In the genomic region with DNA sequence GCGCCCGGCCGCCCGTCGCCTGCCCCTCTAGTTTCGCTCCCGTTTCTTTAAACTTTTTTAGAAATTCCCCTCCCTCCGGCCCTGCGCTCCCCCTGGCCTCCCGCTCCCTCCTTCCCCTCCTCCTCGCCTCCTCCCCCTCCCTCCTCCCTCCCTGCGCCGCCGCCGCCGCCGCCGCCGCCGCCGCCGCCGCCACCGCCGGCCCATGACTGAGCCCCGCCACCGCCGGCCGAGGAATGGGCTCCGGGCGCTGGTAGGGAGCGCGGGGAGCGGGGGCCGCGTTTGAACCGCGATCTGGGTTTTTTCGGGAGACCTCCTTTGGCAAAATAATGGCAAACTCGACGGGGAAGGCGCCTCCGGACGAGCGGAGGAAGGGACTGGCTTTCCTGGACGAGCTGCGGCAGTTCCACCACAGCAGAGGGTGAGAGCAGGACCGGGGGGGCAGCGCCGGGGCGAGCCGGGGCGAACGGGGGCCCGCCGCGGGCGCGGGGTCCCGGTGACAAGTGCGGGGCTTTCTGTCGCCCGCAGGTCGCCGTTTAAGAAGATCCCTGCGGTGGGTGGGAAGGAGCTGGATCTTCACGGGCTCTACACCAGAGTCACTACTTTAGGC, we compare ENCODE assay signal across 8 mouse cellular contexts. TPM values are rescaled to one million over a fixed set of nuclear protein-coding genes. Genes with fewer than 3 reads are reported as not detected.
DNase-seq lines count a peak whose midpoint lies in the region; ATAC-seq and TF ChIP-seq lines count a peak whose summit lies in the region.

TSS of gene Arid2 (plus strand) at position 150 of the 607 bp plus-strand sequence.

- no peak for TF ChIP-seq POLR2A in bone marrow macrophage, adult 2 months (IDR thresholded peaks at IDR 0.05; ENCODE audit: borderline replicate concordance, low read depth, low read length)

- peak within 1 kb of the TSS; percentile 99 for H3K9ac ChIP-seq in heart, embryonic 15.5 days
- H3K9ac ChIP-seq in liver, postnatal 0 days (replicated peaks) = peak within 1 kb of the TSS; percentile 99
- H3K9ac ChIP-seq in neural tube, embryonic 13.5 days = peak within 1 kb of the TSS; percentile 100

- peak within 1 kb of the TSS; percentile 97 for H3K27ac ChIP-seq in bone marrow macrophage, adult 2 months (ENCODE audit: insufficient read depth, low read depth, low read length)
- peak within 1 kb of the TSS; percentile 100 for H3K27ac ChIP-seq in forebrain, embryonic 10.5 days
- H3K27ac ChIP-seq in heart, embryonic 15.5 days = peak within 1 kb of the TSS; percentile 100
- peak within 1 kb of the TSS; percentile 100 for H3K27ac ChIP-seq in liver, postnatal 0 days (ENCODE audit: low read depth)
- H3K27ac ChIP-seq in neural tube, embryonic 13.5 days (replicated peaks) = peak within 1 kb of the TSS; percentile 100

- no peak for TF ChIP-seq EP300 in liver, postnatal 0 days (IDR thresholded peaks at IDR 0.05; ENCODE audit: low read depth)

- DNase-seq in CD4-positive helper T cell, adult 2 months (ENCODE audit: low read depth, low spot score) = peak; percentile 78
- peak; percentile 76 for DNase-seq in forebrain, embryonic 10.5 days (ENCODE audit: extremely low spot score, low spot score)
- peak; percentile 79 for DNase-seq in kidney, postnatal 14 days
- peak; percentile 85 for DNase-seq in liver, postnatal 0 days
- DNase-seq in thymus, adult 18-20 months = peak; percentile 49 to 67

- WGBS in forebrain, embryonic 10.5 days = 1% methylated on average over 62 of the region's 67 CpGs
- WGBS in heart, embryonic 15.5 days = 1% methylated on average over 48 of the region's 67 CpGs
- 2% methylated on average over 50 of the region's 67 CpGs for WGBS in liver, postnatal 0 days (ENCODE audit: insufficient replicate concordance)
- WGBS in neural tube, embryonic 13.5 days = under 1% methylated on average over 45 of the region's 67 CpGs

- ATAC-seq in heart, embryonic 15.5 days (replicated peaks; ENCODE audit: insufficient number of reproducible peaks, insufficient read depth, low FRiP score, low read depth) = peak; percentile 19
- peak; percentile 52 for ATAC-seq in liver, postnatal 0 days
- ATAC-seq in neural tube, embryonic 13.5 days (ENCODE audit: low read depth) = peak; percentile 22

- H3K9me3 ChIP-seq in forebrain, embryonic 10.5 days = no peaks in the 10 kb centered on the region
- no peaks in the 10 kb centered on the region for H3K9me3 ChIP-seq in heart, embryonic 15.5 days (replicated peaks)
- H3K9me3 ChIP-seq in liver, postnatal 0 days (ENCODE audit: low read length) = no peaks in the 10 kb centered on the region
- no peaks in the 10 kb centered on the region for H3K9me3 ChIP-seq in neural tube, embryonic 13.5 days

- TF ChIP-seq CTCF in bone marrow macrophage, adult 2 months (IDR thresholded peaks at IDR 0.05; ENCODE audit: low read depth, low read length) = no peak
- TF ChIP-seq CTCF in liver, postnatal 0 days (IDR thresholded peaks at IDR 0.05; ENCODE audit: low read depth) = no peak

- peaks cover 24% of the 10 kb centered on the region for H3K36me3 ChIP-seq in forebrain, embryonic 10.5 days (replicated peaks)
- no peaks in the 10 kb centered on the region for H3K36me3 ChIP-seq in heart, embryonic 15.5 days
- no peaks in the 10 kb centered on the region; the same call in 1 of the 2 replicates for H3K36me3 ChIP-seq in liver, postnatal 0 days (replicated peaks; ENCODE audit: insufficient read depth, low read length)
- H3K36me3 ChIP-seq in neural tube, embryonic 13.5 days = peaks cover 2% of the 10 kb centered on the region; the same call in 1 of the 2 replicates

- peak within 1 kb of the TSS; percentile 82 for H3K4me2 ChIP-seq in heart, embryonic 15.5 days
- H3K4me2 ChIP-seq in liver, postnatal 0 days (ENCODE audit: low read depth, low read length) = peak within 1 kb of the TSS; percentile 89
- peak within 1 kb of the TSS; percentile 84 for H3K4me2 ChIP-seq in neural tube, embryonic 13.5 days

- H3K27me3 ChIP-seq in forebrain, embryonic 10.5 days (ENCODE audit: poor library complexity, severe bottlenecking) = no peaks in the 10 kb centered on the region
- no peaks in the 10 kb centered on the region for H3K27me3 ChIP-seq in heart, embryonic 15.5 days
- H3K27me3 ChIP-seq in liver, postnatal 0 days (ENCODE audit: insufficient read depth, low read length) = no peaks in the 10 kb centered on the region
- no peaks in the 10 kb centered on the region for H3K27me3 ChIP-seq in neural tube, embryonic 13.5 days

- H3K4me3 ChIP-seq in bone marrow macrophage, adult 2 months (ENCODE audit: insufficient read depth, low read length) = peak within 1 kb of the TSS; percentile 97
- peak within 1 kb of the TSS; percentile 93 for H3K4me3 ChIP-seq in forebrain, embryonic 10.5 days
- H3K4me3 ChIP-seq in heart, embryonic 15.5 days = peak within 1 kb of the TSS; percentile 92
- H3K4me3 ChIP-seq in liver, postnatal 0 days (ENCODE audit: low read depth, low read length) = peak within 1 kb of the TSS; percentile 95
- peak within 1 kb of the TSS; percentile 93 for H3K4me3 ChIP-seq in neural tube, embryonic 13.5 days

- peaks cover 9% of the 10 kb centered on the region for H3K4me1 ChIP-seq in bone marrow macrophage, adult 2 months (ENCODE audit: control insufficient read depth, insufficient read depth, low read length)
- H3K4me1 ChIP-seq in forebrain, embryonic 10.5 days = peaks cover 44% of the 10 kb centered on the region
- peaks cover 21% of the 10 kb centered on the region for H3K4me1 ChIP-seq in heart, embryonic 15.5 days (replicated peaks)
- peaks cover 22% of the 10 kb centered on the region for H3K4me1 ChIP-seq in liver, postnatal 0 days (ENCODE audit: insufficient read depth)
- peaks cover 33% of the 10 kb centered on the region for H3K4me1 ChIP-seq in neural tube, embryonic 13.5 days (replicated peaks)

RNA-seq across cellular contexts. Expression of gene Arid2, which starts in this region (rescaled TPM):
- polyA plus RNA-seq in bone marrow macrophage, adult 2 months (2012; ENCODE audit: insufficient read depth, insufficient read length, missing spikeins) = 14.5 and 17.4 TPM in 2 replicates
- 28.7 and 29.0 TPM in 2 replicates for polyA plus RNA-seq in forebrain, embryonic 10.5 days (2016; fragmentation: Nextera tagmentation; extraction: Ambion mirVana)
- polyA plus RNA-seq in heart, embryonic 15.5 days (2015; fragmentation: Nextera tagmentation; extraction: Ambion mirVana) = 11.6 and 15.0 TPM in 2 replicates
- polyA plus RNA-seq in liver, postnatal 0 days (2015; fragmentation: Nextera tagmentation; extraction: Ambion mirVana) = 5.5 and 5.9 TPM in 2 replicates
- 23.9 and 27.0 TPM in 2 replicates for polyA plus RNA-seq in neural tube, embryonic 13.5 days (2015; fragmentation: Nextera tagmentation; extraction: Ambion mirVana)

Comparison
In these comparisons a context has a peak if more than half of its experiments do, and no peak if none do; other contexts are left out.
1. Peak in every context shown above with its lines: DNase-seq, ATAC-seq, H3K4me3 ChIP-seq and H3K27ac ChIP-seq.